Mouse (Mus musculus) right cerebral cortex, postnatal 4 days (tissue): Measurements from ENCODE around the gene Ptcra.
"Not testable (repeated sequence)": the region's sequence is repeated elsewhere in the genome, so short reads cannot be mapped to it uniquely, and the experiment has no call there.

ENCODE experiments used
- DNase-seq: peaks from one replicate; pipeline ENCODE4 v3.0.0-alpha.2; 2022

Gene Ptcra

DNA sequence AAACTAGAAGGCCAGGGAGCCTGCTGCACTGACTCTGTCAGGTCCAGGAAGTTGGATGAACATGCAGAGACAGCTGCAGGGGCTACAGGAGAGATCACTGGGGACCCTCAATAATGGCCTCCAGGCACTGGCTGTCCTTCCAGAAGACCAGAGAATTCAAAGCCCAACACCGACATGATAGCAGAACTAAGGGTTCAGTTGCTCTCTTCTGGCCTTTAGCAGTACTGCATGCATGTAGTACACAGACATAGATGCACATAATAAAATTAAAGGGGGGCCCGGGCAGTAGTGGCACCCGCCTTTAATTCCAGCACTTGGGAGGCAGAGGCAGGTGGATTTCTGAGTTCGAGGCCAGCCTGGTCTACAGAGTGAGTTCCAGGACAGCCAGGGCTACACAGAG, 7.5 kb upstream of the Ptcra start:
- DNase-seq, result no peak

DNA sequence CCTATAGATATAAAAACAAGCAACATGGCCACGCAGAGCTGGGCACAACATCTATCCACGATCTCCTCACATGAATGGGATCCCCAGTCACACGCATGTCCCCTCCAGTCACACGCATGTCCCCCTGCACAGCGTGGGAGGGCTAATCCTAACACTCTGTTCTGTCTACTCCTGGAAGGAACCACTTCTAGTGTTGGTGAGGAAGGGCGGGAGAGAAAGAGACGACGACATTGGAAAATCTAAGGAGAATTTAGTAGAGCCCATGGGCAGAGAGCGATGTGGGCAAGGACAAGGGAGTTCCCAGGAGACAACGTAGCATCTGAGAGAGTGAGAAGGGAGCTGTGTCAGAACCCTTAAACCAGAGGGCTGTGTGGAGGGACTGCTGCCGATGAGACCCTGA, 7.0 kb upstream of the Ptcra start:
- no peak for DNase-seq

DNA sequence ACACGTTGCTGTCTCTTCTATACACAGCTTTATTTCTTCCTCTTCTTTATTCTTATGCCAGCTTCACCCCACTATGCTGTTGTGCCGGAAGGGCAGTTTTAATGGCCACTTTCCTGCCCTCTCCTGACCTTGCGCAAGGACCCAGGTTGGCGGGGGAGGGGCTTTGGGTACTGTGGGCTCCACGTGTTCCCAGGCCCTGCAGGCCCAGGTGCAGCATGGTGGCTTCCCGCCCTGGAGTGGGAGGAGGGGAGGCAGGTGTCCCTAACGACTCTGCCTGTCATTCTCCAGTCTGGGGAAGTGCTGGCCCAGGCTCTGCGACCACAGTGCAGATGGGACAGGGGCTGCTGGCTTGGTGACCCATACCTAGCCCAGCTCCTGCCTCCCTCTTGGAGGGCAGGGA, 4.4 kb upstream of the Ptcra start:
- DNase-seq, result no peak

DNA sequence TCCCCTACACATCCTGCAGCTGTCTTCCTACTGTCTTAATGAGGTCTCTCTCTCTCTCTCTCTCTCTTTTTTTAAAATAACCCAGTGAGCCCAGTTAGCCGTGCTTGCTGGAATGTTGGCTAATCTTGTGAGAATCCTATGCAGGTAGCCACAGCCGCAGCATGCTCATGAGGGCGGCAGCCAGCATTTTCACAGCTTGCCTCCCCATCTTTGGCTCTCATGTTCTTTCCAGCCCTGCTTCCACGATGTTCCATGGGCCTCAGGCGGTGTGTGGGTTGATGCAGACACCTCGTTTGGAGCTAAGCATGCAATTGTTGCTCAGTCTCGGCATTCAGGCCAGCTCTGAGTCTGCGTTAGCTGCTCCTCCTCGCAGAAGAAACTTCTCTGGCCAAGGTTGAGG, 1.4 kb upstream of the Ptcra start:
- DNase-seq, result not testable (repeated sequence)

DNA sequence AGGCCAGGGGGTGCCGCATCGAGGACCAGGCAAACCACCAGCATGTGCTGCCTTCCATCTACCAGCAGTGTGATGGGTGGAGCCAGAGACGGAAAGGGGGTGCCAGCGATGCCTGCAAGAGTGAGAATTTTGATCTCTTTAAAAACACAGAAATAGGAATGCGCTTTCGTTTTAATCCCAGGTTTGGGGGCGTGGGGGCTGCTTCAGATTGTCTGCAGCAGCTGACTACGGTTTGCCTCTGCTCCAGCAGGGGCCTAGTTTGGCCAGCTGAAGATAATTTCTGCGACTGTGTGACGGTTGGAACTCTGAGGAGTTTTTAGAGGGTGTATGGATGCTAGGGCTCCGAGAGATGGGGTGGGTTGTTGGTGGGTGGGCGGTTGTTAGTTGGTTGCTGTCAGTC, 4.8 kb downstream of the Ptcra start:
- no peak for DNase-seq

DNA sequence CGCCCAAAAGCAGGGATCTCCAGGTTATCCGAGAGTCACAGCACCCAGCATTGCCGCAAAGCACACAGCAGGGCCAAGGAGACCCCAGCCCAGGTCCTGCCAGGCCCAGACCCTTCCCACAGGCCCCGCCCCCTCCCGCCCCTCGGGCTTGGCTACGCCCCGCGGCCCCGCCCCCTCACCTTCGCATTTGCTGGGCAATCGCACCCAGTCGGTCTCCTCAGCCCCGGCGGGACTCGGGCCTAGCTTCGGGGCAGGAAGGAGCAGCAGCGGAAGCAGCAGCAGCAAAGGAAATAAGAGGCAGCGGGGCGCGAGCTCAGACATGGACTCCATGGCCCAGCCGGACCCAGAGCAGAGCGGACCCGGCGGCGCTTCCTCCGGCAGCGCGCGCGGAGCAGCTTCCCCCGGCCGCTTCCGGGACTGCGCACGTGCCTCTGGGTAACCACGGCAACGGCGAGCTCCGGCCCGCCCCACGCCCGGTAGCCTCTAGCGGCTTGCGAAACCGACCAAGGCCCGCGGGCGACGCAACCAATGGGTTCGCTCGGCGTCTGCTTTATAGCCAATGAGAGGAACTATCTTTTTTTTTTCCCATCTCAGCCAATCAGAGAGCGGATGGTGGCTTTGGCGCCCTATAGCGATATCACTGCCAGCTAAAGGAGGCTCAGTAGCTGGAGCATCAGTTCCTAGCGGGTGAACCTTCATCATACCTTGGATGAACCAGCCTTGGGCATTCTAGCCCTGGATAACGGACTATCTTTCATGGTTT, 11.5 kb downstream of the Ptcra start, which contains the start of gene Cnpy3:
TSS of gene Cnpy3 (minus strand) at position 421 of the 763 bp plus-strand sequence.
- peak; percentile 97 for DNase-seq

DNA sequence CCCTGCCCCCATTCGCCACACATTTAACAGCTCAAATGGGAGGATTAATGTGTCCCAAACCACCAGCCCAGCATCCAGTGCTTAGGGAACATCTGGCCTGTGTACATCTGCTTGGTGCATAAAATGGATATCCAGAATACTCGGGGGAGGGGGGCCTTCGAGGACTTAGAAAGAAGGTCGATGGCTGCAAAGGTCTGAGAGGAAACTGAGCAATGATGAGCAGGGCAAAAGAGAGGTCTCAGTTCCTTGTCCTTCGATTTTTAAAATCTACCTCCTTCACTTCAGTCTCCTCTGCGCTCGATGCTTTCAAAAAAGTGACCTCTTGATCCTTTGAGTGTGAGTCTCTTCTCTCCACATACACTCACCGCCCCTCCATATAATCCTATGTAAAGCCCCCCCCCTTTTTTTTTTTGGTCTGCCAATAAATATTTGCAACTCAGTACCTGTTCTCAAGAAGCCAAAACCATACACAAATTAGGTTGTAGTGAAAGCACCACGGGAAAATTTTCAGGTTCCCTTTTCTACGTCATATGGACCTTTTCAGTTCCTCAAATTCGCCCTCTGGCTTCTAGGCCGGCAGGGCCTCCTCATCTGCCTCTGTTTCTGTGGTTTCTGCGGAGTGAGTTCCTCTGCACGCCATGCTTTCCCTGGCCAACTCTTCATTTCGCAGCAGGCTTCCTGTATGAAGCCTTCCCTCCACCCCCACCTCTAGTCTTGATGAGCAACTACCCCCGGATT, 12.3 kb downstream of the Ptcra start:
- no peak for DNase-seq

DNA sequence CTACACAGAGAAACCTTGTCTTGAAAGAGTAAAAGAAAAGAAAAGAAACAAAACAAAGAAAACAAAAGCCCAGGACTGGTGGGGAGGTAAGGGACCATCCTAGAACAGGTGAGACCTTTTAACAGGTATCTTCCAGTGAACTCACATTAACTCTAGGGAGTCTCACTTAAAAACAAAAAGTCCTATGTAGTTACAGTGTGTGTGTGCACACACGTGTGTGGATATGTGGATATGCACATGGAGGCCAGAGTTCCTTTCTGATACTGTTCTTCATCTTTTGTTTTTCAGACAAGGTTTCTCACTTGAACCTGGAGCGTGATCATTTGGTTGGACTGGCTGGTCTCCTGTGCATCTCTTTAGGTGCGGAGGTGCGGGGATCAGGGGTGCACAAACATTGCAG, 12.9 kb downstream of the Ptcra start:
- no peak for DNase-seq

DNA sequence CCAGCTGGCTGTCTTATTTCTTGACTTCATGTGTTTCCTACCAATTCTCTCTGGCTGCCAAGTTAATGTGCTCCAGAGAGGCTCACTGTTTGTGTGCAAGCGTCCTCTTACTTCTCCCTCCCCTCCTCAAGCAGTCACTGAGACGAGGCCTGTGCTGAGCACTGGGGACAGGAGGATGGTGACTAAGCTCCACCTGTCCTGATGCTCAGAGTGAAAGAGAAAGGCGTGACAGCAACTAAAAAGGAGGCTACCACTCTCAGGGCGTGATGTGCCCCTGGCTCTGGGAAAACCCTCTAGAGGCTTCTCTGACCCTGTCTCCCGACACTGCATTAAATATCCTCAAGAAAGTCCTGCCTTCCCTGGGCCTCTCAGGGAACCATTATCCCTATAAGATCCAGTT, 14.2 kb downstream of the Ptcra start:
- DNase-seq, result no peak

DNA sequence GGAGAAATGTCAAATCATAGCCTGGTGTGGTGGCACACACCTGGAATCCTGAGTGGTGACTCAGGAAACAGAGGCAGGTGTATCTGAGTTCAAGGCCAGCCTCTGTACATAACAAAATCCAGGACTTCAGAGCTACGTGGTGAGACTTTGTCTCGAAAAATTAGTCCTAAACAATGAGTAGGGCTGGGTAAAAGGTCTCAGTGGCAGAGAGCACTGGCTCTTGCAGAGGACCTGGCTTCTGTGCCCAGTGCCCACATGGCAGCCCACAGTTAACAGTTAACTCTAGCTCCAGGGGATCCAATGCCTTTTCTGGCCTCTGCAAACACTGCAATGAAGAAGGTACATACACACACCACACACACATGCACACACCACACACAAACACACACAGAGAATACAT, 15.7 kb downstream of the Ptcra start:
- DNase-seq, result no peak

DNA sequence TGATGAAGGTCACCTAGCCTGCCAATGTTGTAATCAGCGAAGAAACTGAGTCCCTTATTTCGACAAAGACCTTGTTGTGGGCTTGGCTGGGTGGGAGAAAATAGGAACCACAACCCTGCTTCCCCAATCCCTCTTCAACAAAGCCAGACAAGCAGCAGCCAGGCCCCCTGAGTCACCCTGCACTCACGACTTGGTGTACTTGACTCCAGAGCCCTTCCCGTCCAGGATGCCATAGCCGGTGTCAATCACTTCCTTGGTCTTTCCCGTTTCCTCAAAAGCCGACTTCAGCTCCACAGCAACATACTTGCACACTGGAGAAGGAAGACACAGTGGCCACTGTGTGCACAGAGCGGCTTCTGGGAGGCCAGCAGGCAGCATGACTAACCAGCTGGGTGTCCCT, 16.3 kb downstream of the Ptcra start:
- no peak for DNase-seq

DNA sequence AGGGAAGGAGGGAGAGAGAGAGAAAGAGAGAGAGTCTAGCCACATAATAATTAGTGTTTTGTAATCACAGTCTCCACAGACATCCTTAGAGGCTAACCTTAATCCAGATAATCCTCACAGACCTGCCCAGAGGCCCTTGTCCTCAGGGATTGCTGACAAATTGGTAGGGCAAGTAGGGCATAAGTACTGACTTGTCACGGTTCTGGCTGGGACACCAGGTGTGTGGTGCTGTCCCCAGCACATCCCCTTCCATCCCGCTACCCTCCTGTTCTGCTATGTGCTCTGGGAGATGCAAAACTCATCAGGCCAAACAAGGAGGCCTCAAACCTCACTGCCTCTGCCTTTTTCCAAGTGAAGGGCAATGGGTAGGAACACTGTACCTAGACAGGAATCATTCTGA, 18.0 kb downstream of the Ptcra start:
- DNase-seq, result no peak

DNA sequence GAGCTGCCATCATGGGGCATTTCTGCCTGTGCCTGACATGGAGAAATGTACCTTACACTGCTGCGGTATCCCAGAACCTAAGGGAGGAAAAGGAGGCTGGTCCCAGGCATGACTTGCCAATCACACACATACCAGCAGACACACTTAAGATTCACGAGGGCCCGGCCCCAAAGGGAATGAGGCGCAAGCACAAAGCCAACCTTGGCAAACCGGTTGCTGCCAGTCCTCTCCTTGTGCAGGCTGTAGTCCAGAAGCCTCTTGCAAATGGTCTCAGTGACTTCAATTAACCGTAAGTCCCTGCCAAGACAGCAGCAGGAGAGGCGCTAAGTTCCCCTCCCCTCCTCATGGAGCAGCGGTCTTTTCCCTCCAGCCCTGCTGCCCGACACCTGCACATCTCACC, 20.5 kb downstream of the Ptcra start:
- DNase-seq, result no peak

DNA sequence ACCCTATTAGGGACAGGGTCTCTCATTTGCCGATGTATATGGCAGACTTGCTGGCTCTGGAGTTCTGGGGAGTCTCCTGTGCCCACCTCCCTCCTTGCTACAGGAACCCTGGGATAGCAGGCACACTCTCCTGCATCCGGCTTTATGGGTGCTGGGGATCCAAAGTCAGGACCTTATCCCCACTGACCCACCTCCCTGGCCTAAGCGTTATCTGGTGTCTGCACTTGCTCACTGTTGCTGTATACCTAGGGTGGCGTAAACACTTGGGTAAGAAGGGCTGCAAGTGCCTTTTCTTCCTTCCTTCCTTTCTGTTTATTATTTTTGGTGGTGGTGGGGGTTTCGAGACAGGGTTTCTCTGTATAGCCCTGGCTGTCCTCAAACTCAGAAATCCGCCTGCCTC, 22.2 kb downstream of the Ptcra start:
- no peak for DNase-seq

DNA sequence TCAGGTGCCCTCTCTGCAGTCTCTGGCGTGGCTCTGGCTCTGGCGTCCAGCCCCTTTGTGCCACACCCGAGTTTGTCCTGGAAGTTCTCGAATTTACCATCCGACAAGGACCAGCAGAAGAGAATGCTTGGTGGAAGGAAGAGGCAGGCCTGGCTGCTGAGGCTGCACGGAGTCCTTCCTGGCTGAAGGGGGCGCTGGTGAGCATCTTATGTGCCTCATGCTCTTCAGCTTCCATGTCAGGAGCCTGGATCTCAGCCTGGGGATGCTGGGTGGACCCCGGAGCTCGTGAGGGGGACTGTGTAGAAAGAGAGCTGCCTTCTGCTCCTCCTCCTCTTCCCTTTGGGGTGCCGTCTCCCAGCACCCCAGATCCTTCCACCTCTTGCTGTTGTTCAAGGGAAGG, 27.4 kb downstream of the Ptcra start:
- peak; percentile 42 for DNase-seq

DNA sequence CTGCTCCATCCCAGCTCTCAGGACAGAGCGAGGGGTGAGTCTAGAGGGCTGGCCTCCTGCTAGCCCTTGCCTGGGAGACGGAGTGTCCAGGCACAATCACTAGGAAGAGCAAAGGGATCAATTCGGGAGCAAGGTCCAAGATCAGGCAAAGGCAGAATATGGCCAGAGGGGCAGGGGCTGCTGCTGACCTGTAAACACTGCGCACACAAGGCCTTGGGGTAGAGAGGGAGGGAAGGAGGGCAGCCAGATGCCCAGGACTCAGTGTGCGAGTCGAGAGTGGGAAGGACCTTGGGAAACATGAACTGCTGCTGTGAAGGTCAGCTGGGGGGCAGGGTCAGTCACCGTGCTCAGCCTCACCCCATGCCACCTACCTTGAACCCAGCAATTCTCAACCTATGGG, 28.2 kb downstream of the Ptcra start:
- no peak for DNase-seq

DNA sequence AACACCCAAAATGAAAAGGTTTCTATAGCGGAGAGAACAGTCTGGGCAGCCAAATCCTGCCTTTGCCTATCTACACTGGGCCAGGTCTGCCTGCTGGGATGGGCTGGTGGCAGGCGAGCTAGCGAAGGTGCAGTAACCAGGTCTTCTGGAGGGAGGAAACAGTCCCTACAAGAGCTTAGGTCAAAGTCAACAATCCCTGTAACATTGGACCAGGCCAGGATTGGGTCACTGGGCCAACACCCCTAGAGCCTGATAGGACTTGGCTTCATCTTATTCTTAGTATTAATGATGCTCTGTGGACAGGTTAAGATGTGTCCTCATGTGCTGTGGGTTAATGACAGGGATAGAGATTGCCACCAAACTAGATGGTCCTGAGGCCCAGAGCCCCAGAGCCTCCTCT, 29.5 kb downstream of the Ptcra start:
- DNase-seq, result no peak

DNA sequence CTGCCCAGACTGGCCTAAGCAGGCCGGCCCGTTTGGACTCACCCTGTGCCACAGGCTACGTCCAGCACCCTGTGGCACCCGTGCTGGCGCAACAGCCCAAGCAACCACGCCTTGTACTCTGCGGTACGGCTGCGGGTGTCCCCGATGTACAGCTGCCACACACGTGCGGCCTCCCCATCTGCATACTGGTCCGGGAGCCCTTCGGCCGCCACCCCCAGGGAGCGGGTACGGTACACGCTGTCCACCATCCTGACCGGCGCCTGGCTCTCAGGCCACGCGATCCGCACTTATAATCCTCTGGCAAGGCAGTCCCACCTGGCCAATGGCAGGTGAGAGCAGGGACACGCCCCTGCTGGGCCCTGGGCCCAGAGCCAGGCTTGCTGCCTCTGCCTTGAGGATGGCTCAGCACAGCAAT, 34.6 kb downstream of the Ptcra start, which contains the start of gene Gnmt:
TSS of gene Gnmt (minus strand) at position 265 of the 415 bp plus-strand sequence.
- DNase-seq, result no peak

DNA sequence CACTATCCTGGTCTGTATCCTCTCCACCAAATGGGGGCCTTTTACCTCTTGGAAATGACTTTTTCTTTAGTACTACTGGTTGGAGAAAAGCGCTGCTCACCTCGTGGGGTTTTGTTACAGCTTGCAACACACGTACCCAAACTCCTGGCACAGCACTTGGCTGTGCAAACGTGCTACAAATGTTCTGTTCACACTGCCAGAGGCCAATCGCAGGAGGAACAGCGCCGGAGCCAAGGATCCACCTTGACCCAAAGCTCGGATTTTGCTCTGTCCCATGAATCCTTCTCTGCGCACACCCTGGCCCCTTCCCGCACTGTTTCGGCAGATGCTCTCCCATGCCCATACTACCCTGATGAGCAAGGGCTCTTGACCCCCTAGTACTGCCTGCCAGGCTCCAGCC, 35.0 kb downstream of the Ptcra start:
- DNase-seq, result no peak

DNA sequence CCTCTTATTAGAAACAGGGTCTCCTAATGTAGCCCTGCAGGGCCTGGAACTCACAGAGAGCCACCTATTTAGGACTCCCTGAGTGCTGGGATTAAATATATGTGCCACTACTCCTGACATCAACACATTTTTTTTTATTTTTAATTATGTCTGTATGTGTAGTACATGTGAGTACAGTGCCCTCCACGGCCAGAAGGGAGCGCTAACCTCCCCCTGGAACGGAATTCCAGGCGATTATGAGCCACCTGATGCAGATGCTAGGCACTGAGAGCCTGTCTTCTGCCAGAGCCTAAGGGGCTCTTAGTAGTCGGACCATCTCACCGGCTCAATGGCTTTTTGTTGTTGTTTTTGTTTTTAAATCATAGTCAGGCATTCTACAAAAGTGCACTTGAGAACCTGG, 35.5 kb downstream of the Ptcra start:
- DNase-seq, result no peak

DNA sequence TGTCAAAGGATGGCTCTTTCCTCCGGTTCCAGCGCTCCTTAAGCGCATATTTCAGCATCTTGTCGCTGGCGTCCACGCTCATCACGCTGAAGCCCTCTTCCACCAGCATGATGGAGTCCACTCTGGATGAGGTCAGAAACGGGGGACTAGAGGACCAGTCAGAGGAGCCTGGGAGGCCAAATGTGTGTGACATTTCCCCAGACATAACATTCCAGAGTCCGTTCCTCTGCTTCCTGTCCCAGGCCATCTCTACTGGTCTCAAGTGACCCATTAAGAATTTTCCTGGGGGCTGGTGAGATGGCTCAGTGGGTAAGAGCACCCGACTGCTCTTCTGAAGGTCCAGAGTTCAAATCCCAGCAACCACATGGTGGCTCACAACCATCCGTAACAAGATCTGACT, 36.2 kb downstream of the Ptcra start:
- DNase-seq, result no peak

DNA sequence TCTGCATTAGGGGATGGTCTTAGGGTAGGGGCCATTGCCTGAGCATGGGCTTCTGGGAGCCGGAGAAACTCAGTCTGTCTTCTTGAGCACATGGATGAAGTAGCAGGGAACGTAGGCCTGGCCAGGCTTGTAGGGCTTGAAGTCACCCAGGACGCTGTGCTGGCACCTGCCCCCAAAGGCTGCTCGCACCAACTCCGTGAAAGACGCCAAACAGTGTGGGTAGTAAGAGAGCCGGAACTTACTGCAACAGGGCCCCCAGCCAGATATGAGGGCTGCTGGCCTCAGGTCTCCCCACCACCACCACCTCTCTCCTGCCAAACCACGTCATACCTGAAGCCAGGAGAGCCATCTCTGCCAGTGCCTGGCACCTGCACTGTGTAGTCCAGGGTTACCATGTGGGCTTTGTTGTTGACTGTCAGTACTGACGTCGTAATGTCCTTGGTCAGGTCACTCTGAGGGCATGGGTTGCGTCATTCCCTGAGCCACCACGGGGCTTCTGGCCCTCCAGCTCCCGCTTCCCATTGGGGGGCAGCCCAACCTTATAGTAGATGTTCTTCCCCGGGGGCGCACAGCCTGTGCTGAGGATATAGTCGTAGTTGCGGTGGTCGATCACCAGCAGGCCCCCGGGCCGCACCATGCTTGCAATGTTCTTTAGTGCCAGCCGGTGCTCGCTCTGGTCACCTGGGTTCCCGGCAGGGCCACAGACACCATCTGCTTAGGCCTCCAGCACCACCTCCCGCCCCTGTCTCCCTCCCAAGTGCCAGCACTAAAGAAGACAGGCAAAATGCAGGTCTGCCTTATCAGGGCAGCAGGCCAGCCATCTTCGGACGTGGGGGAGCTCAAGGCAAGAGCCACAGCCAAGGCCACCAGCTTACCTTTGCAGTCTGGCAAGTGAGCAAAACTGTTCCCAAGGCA, 37.5 kb downstream of the Ptcra start:
- DNase-seq, result no peak

DNA sequence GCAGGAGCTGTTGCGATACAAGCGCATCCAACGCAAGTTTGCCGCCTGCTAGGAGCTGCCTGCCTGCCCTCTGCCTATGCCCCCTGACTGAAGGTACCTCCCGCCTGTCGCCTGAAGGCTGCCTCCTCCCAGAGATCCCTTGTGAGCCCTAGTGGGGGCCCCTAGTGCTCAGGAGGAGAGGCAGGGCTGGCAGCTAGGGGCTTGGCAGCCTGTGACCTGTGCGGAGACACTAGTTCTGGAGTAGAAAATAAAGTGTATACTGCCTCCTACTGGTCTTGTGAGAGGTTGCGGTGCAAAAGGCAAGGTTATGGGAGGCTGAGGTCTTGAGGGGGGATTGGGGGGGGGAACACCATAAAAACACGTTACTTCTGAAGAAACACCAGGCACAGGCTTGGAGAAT, 38.2 kb downstream of the Ptcra start:
- DNase-seq, result no peak
